Mouse (Mus musculus) forebrain, embryonic 15.5 days (tissue): ENCODE measurements around the gene Ube2v1. TPM values are rescaled to one million over a fixed set of nuclear protein-coding genes. Genes with fewer than 3 reads are reported as not detected.

Source experiments
- ATAC-seq: fragments of 200-750 bp; cut with Nextera tagmentation; replicated peaks from 2 replicates; pipeline ENCODE4 v1.8.0; 2017; ENCODE audit warnings: mild to moderate bottlenecking, moderate TSS enrichment, moderate library complexity
- H3K27ac ChIP-seq: fragments of 300-500 bp; sonication (generic); replicated peaks from 2 replicates; pipeline ENCODE4 v1.5.1; 2015; ENCODE audit warnings: mild to moderate bottlenecking, inconsistent platforms
- H3K27me3 ChIP-seq: fragments of 300-500 bp; sonication (generic); 2 replicates; pipeline ENCODE4 v1.6.1; 2015; ENCODE audit warnings: inconsistent platforms
- H3K36me3 ChIP-seq: fragments of 300-500 bp; sonication (generic); 2 replicates; pipeline ENCODE4 v1.6.1; 2015; ENCODE audit warnings: mild to moderate bottlenecking, inconsistent platforms
- H3K4me1 ChIP-seq: fragments of 300-500 bp; sonication (generic); 2 replicates; pipeline ENCODE4 v1.6.1; 2015; ENCODE audit warnings: inconsistent platforms
- H3K4me2 ChIP-seq: fragments of 300-500 bp; sonication (generic); replicated peaks from 2 replicates; pipeline ENCODE4 v1.6.1; 2015; ENCODE audit warnings: mild to moderate bottlenecking, inconsistent platforms
- H3K4me3 ChIP-seq: fragments of 300-500 bp; sonication (generic); 2 replicates; pipeline ENCODE4 v1.5.1; 2015; ENCODE audit warnings: mild to moderate bottlenecking, inconsistent platforms
- H3K9ac ChIP-seq: fragments of 300-500 bp; sonication (generic); replicated peaks from 2 replicates; pipeline ENCODE4 v1.6.1; 2015; ENCODE audit warnings: mild to moderate bottlenecking, inconsistent platforms
- H3K9me3 ChIP-seq: fragments of 300-500 bp; sonication (generic); 2 replicates; pipeline ENCODE4 v1.6.1; 2016; ENCODE audit warnings: inconsistent platforms
- WGBS: fragments of 180-500 bp; shearing (Covaris S2); methylation state at CpG from one replicate; pipeline ENCODE4 v1.1.7; 2015; ENCODE audit warnings: mixed read lengths; 5-methylcytosine and 5-hydroxymethylcytosine counted together
- polyA plus RNA-seq: library from polyadenylated mRNA; unstranded; fragments of >200 nt; fragmentation: Nextera tagmentation; extraction: Ambion mirVana; gene quantifications from 2 replicates; pipeline ENCODE4 v1.2.1, GENCODE M21; 2015

The Ube2v1 gene
- polyA plus RNA-seq, 1 experiment from 2014 or later: 267 TPM

DNA sequence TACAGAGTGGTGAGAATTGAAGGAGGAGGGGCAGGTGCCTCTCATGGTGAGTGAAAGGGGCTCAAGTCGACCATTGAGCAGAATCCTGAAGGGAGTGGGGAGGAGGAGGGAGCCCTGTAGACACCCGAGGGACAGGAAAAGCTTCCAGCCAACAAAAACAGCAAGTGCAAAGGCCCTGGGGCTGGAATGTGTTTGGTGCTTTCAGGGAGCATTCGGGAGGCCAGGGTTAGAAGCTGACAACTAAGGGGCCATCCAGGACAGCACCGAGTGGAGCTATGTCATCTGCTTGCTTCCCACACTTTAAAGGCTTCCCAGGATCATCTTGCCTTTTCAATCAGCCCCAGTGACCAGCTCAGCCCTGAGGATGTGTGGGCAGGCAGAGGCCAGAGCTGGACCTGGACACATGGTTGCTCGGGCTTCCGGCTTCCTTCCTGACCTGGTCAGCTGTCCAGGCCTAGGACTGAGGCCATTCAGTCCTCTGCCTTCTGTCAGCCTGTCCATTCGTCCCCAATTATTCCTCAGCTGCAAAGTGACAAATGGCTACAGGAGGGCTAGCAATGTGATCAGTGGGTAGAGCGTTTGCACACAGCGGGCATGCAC, 54.6 kb downstream of the Ube2v1 start:
- no peak for ATAC-seq
- WGBS: 70% methylated on average over 9 of the region's 9 CpGs
- no peak overlapping the region for H3K9ac ChIP-seq
- H3K27me3 ChIP-seq: no peaks in the 10 kb centered on the region
- H3K27ac ChIP-seq: no peak overlapping the region
- H3K9me3 ChIP-seq: no peaks in the 10 kb centered on the region
- H3K4me3 ChIP-seq: no peak overlapping the region
- H3K36me3 ChIP-seq: no peaks in the 10 kb centered on the region
- no peaks in the 10 kb centered on the region for H3K4me1 ChIP-seq
- no peak overlapping the region for H3K4me2 ChIP-seq

DNA sequence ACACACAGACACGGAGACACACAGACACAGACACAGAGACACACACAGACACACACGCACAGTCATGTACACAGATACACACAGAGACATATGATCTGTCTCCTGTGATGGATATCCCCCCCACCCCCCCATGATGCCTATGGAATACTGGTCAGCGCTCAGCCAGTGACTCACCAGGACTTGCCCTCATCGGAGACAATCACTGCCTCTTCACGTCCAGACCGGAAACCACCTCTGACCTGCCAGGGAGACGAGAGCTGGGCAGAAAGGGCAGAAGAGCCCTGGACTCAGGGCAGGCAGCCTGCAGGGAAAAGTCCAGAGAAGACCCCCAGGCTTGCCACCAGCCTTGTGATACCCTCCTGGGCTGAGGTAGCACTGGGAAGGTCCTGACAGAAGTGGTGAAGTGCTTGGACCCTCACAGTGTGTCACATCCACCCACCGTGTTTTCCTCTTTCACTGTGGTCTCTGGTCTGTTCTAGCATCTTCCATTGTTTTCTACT, 55.7 kb downstream of the Ube2v1 start:
- Histone ChIP-seq H3K27me3 (no peaks in the 10 kb centered on the region), H3K9ac (no peak overlapping the region), H3K36me3 (no peaks in the 10 kb centered on the region), H3K4me2 (no peak overlapping the region), H3K9me3 (no peaks in the 10 kb centered on the region), H3K4me3 (no peak overlapping the region), H3K4me1 (no peaks in the 10 kb centered on the region), H3K27ac (no peak overlapping the region)
- no peak for ATAC-seq
- 91% methylated on average over 8 of the region's 8 CpGs for WGBS

DNA sequence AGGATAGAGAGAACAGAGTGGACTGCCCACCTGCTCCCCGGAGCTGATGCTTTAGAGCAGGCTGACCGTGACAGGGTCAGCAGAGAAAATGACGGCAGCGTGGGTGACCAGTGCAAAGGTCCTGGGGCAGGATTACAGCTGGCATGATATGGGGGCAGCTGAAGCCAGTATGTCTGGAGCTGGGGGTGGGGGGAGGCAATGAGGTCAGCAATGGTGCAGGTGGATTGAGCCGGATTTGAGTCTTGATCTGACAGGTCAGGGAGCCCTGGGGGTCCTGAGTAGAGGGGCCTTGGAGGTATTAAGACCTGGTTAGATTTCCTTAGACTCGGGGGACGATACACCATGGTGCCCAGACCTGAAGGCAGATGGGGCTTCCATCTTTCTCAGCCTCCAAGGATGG, 56.3 kb downstream of the Ube2v1 start:
- no peaks in the 10 kb centered on the region for H3K36me3 ChIP-seq
- H3K4me1 ChIP-seq: no peaks in the 10 kb centered on the region
- H3K4me2 ChIP-seq: no peak overlapping the region
- no peak for ATAC-seq
- 88% methylated on average over 7 of the region's 7 CpGs for WGBS
- H3K9me3 ChIP-seq: no peaks in the 10 kb centered on the region
- no peaks in the 10 kb centered on the region for H3K27me3 ChIP-seq
- H3K9ac ChIP-seq: no peak overlapping the region
- no peak overlapping the region for H3K4me3 ChIP-seq
- H3K27ac ChIP-seq: no peak overlapping the region

GRCm38 (mm10) chr2:167574814-167575213, 57.1 kb downstream of the Ube2v1 start:
- no peaks in the 10 kb centered on the region for H3K4me1 ChIP-seq
- no peak overlapping the region for H3K4me2 ChIP-seq
- H3K9ac ChIP-seq: no peak overlapping the region
- H3K27me3 ChIP-seq: no peaks in the 10 kb centered on the region
- no peaks in the 10 kb centered on the region for H3K36me3 ChIP-seq
- 62% methylated on average over 9 of the region's 9 CpGs for WGBS
- H3K9me3 ChIP-seq: no peaks in the 10 kb centered on the region
- H3K27ac ChIP-seq: no peak overlapping the region
- ATAC-seq: no peak
- no peak overlapping the region for H3K4me3 ChIP-seq

DNA sequence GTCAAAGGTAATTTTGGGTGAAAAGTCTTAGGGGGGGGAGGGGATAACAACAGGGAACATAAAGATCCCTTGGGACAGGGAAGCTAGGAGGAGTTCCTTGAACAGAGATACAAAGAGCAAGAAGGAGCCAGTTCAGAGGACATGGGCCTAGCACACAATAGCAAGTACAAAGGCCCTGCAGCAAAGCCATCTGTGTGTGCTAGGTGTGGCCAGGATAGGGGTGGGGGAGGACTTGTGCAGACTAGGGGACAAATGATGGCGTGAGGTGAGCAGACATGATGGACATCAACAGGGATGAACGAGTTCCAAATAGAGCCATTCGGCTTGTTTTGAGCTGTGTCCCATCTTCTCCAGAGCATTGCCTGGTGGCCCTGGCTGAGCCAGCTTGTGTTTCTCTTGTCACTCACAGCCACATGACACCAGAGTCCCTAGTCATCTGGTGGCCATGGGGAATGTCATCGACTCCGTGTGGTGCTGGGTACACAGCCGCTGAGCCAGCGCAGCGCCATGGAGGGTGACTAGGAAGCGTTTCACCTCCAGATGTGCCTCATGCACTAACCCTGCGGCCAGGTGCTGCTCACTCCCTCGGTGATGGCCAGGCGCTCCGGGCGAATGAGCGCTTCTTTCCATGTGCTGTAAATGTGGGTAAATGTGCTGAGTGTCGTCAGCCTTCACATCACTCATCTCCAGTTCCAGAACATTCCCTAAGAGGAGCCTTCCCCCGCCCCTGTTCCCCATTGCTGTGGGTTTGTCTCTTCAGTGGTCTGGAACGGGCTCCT, 60.3 kb downstream of the Ube2v1 start:
- Histone ChIP-seq H3K27me3 (no peaks in the 10 kb centered on the region), H3K4me2 (no peak overlapping the region), H3K9ac (no peak overlapping the region), H3K9me3 (no peaks in the 10 kb centered on the region), H3K4me1 (no peaks in the 10 kb centered on the region), H3K4me3 (no peak overlapping the region), H3K27ac (no peak overlapping the region), H3K36me3 (no peaks in the 10 kb centered on the region)
- no peak for ATAC-seq
- WGBS: 87% methylated on average over 18 of the region's 18 CpGs

- no peaks in the 10 kb centered on the region for H3K9me3 ChIP-seq
- no peaks in the 10 kb centered on the region for H3K4me1 ChIP-seq
- WGBS: 92% methylated on average over 6 of the region's 6 CpGs
- no peaks in the 10 kb centered on the region for H3K36me3 ChIP-seq
- H3K27ac ChIP-seq: no peak overlapping the region
- no peak overlapping the region for H3K4me3 ChIP-seq
- no peak for ATAC-seq
- H3K9ac ChIP-seq: no peak overlapping the region
- no peaks in the 10 kb centered on the region for H3K27me3 ChIP-seq
- no peak overlapping the region for H3K4me2 ChIP-seq
Observed at GRCm38 (mm10) chr2:167570815-167571214, 61.1 kb downstream of the Ube2v1 start.

- ATAC-seq: no peak
- H3K36me3 ChIP-seq: no peaks in the 10 kb centered on the region
- H3K9ac ChIP-seq: no peak overlapping the region
- no peak overlapping the region for H3K4me3 ChIP-seq
- no peak overlapping the region for H3K4me2 ChIP-seq
- 72% methylated on average over 13 of the region's 13 CpGs for WGBS
- no peaks in the 10 kb centered on the region for H3K4me1 ChIP-seq
- H3K9me3 ChIP-seq: no peaks in the 10 kb centered on the region
- H3K27ac ChIP-seq: no peak overlapping the region
- H3K27me3 ChIP-seq: no peaks in the 10 kb centered on the region
Observed at GRCm38 (mm10) chr2:167569934-167570651, 61.8 kb downstream of the Ube2v1 start.

- H3K36me3 ChIP-seq: no peaks in the 10 kb centered on the region
- H3K4me2 ChIP-seq: no peak overlapping the region
- H3K9me3 ChIP-seq: no peaks in the 10 kb centered on the region
- no peak overlapping the region for H3K4me3 ChIP-seq
- ATAC-seq: no peak
- H3K4me1 ChIP-seq: peaks cover 5% of the 10 kb centered on the region; the same call in 1 of the 2 replicates
- no peaks in the 10 kb centered on the region for H3K27me3 ChIP-seq
- H3K9ac ChIP-seq: no peak overlapping the region
- H3K27ac ChIP-seq: no peak overlapping the region
- 87% methylated on average over 9 of the region's 9 CpGs for whole genome bisulfite sequencing
Observed at GRCm38 (mm10) chr2:167568112-167568511, 63.8 kb downstream of the Ube2v1 start.

- Histone ChIP-seq H3K4me3 (no peak overlapping the region), H3K27ac (no peak overlapping the region), H3K36me3 (no peaks in the 10 kb centered on the region), H3K9me3 (no peaks in the 10 kb centered on the region), H3K27me3 (no peaks in the 10 kb centered on the region), H3K4me1 (peaks cover 11% of the 10 kb centered on the region; the same call in 1 of the 2 replicates), H3K9ac (no peak overlapping the region), H3K4me2 (no peak overlapping the region)
- no peak for ATAC-seq
- 30% methylated on average over 19 of the region's 19 CpGs for WGBS
Observed at GRCm38 (mm10) chr2:167565682-167566081, 66.2 kb downstream of the Ube2v1 start.

- H3K36me3 ChIP-seq: no peaks in the 10 kb centered on the region
- H3K4me3 ChIP-seq: no peak overlapping the region
- 75% methylated on average over 3 of the region's 3 CpGs for WGBS
- peaks cover 11% of the 10 kb centered on the region; the same call in 1 of the 2 replicates for H3K4me1 ChIP-seq
- no peak overlapping the region for H3K4me2 ChIP-seq
- H3K9me3 ChIP-seq: no peaks in the 10 kb centered on the region
- H3K9ac ChIP-seq: no peak overlapping the region
- H3K27ac ChIP-seq: no peak overlapping the region
- no peaks in the 10 kb centered on the region for H3K27me3 ChIP-seq
- no peak for ATAC-seq
Observed at GRCm38 (mm10) chr2:167565312-167565656, 66.6 kb downstream of the Ube2v1 start.

DNA sequence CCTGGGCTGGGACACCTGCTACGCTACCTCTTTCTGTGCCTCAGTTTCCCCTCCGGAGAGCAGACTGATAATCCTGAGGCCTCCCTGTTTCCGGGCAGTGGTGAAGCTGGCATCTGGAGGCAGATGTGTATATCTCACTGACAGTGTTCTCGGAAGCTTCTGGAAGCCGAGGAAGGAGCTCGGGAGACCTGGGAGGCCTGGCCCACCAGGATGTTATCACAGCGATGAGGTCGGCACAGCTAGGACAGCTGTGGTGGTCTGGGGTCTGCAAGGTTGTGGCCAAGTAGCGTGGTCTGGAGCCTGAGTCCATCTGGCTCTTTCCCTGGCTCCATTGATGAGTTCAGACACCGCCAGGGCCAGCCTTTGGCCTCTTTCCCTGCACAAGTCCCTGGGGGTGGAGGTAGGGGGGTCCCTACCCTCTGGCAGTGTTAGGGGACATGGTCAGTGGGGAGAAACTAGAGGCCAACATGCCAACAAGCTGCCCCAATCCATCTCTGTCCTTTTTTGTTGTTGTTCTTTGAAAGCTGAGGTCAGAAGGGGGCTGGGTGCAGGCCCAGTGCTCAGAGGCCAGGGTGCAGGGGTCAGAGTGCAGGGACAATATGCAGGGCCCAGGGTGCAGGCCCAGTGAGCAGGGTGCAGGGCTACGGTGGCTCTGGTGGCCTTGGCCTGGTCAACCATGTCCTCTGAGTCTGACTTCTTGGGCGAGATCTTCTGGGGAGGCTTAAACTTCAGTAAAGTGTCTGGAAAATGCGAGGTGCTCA, 67.2 kb downstream of the Ube2v1 start:
- Histone ChIP-seq H3K9ac (no peak overlapping the region), H3K27ac (no peak overlapping the region), H3K27me3 (peaks cover 5% of the 10 kb centered on the region; the same call in 1 of the 2 replicates), H3K36me3 (no peaks in the 10 kb centered on the region), H3K4me2 (no peak overlapping the region), H3K4me1 (peaks cover 12% of the 10 kb centered on the region; the same call in 1 of the 2 replicates), H3K9me3 (no peaks in the 10 kb centered on the region), H3K4me3 (no peak overlapping the region)
- 88% methylated on average over 13 of the region's 13 CpGs for WGBS
- ATAC-seq: no peak
